ENCODE assay signal across 8 mouse cellular contexts in the genomic region with DNA sequence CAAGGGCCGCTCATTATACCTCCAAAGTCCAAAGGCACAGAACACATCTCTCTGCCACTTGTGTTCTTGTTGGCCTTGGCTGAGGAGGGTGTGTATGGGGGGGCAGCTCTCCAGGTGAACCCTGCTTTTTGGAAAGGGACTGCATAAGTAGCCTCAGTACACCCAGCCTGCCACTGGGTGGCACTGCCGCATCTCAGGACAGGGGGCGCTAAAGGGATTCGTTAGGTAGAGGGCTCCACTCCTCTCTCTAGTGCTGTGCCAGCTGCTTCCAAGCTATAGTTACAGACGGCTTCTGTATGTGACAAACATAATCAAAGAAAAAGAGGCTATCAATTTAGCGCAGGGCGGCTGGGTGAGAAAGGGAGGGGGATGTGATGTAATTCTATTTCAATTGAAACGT. TPM values are rescaled to one million over a fixed set of nuclear protein-coding genes. Genes with fewer than 3 reads are reported as not detected.
DNase-seq lines count a peak whose midpoint lies in the region; ATAC-seq and TF ChIP-seq lines count a peak whose summit lies in the region.

No protein-coding gene starts in this region.

- peak; percentile 81; the same call in 1 of the 2 replicates for ATAC-seq in kidney, embryonic 14.5 days (ENCODE audit: low FRiP score, low TSS enrichment)
- ATAC-seq in limb, embryonic 14.5 days (ENCODE audit: low FRiP score, low read depth) = peak; percentile 83

- no peak overlapping the region for H3K9ac ChIP-seq in kidney, embryonic 14.5 days (ENCODE audit: low read depth, low read length)
- H3K9ac ChIP-seq in limb, embryonic 14.5 days (ENCODE audit: low read depth, low read length, severe bottlenecking) = no peak overlapping the region

- no peaks in the 10 kb centered on the region; the same call in 1 of the 2 replicates for H3K4me1 ChIP-seq in bone marrow, adult 2 months (ENCODE audit: control insufficient read depth, insufficient read depth, low read length)
- no peaks in the 10 kb centered on the region for H3K4me1 ChIP-seq in embryonic fibroblast, embryonic 13.5 days (ENCODE audit: control insufficient read depth, insufficient read depth, low read length)
- peaks cover 21% of the 10 kb centered on the region for H3K4me1 ChIP-seq in heart, embryonic 10.5 days
- no peaks in the 10 kb centered on the region; the same call in 1 of the 2 replicates for H3K4me1 ChIP-seq in kidney, embryonic 14.5 days (ENCODE audit: control insufficient read depth, insufficient read depth, low read length)
- H3K4me1 ChIP-seq in limb, embryonic 14.5 days (ENCODE audit: control insufficient read depth, insufficient read depth, low read length) = no peaks in the 10 kb centered on the region

- H3K4me3 ChIP-seq in bone marrow, adult 2 months (replicated peaks; ENCODE audit: control insufficient read depth, low read depth, low read length) = no peak overlapping the region
- H3K4me3 ChIP-seq in embryonic fibroblast, embryonic 13.5 days (ENCODE audit: insufficient read depth, low read length) = no peak overlapping the region
- no peak overlapping the region for H3K4me3 ChIP-seq in heart, embryonic 10.5 days
- no peak overlapping the region for H3K4me3 ChIP-seq in kidney, embryonic 14.5 days (ENCODE audit: low read length)
- no peak overlapping the region for H3K4me3 ChIP-seq in limb, embryonic 14.5 days (replicated peaks; ENCODE audit: low read length)

- no peaks in the 10 kb centered on the region for H3K9me3 ChIP-seq in heart, embryonic 10.5 days
- H3K9me3 ChIP-seq in kidney, embryonic 14.5 days (ENCODE audit: control insufficient read depth, low read length) = no peaks in the 10 kb centered on the region
- H3K9me3 ChIP-seq in limb, embryonic 14.5 days (ENCODE audit: control insufficient read depth, low read length) = no peaks in the 10 kb centered on the region

- H3K36me3 ChIP-seq in heart, embryonic 10.5 days = no peaks in the 10 kb centered on the region
- no peaks in the 10 kb centered on the region for H3K36me3 ChIP-seq in kidney, embryonic 14.5 days (ENCODE audit: control insufficient read depth, insufficient read depth, low read length)
- no peaks in the 10 kb centered on the region for H3K36me3 ChIP-seq in limb, embryonic 14.5 days (ENCODE audit: control insufficient read depth, insufficient read depth, low read length)

- H3K27me3 ChIP-seq in heart, embryonic 10.5 days (ENCODE audit: insufficient read depth, poor library complexity, severe bottlenecking) = peaks cover 21% of the 10 kb centered on the region
- peaks cover 31% of the 10 kb centered on the region for H3K27me3 ChIP-seq in kidney, embryonic 14.5 days (ENCODE audit: control insufficient read depth, insufficient read depth, low read length)
- H3K27me3 ChIP-seq in limb, embryonic 14.5 days (ENCODE audit: control insufficient read depth, insufficient read depth, low read length) = peaks cover 14% of the 10 kb centered on the region

- H3K27ac ChIP-seq in bone marrow, adult 2 months (ENCODE audit: control insufficient read depth, insufficient read depth, low read depth, low read length, poor library complexity) = no peak overlapping the region
- H3K27ac ChIP-seq in embryonic fibroblast, embryonic 13.5 days (ENCODE audit: insufficient read depth, low read length) = no peak overlapping the region
- H3K27ac ChIP-seq in heart, embryonic 10.5 days = no peak overlapping the region
- H3K27ac ChIP-seq in kidney, embryonic 14.5 days (ENCODE audit: low read depth, low read length) = no peak overlapping the region
- no peak overlapping the region for H3K27ac ChIP-seq in limb, embryonic 14.5 days (replicated peaks; ENCODE audit: low read depth, low read length)

- peak; percentile 81 to 83 for DNase-seq in B cell, adult 2 months
- DNase-seq in heart, embryonic 10.5 days (ENCODE audit: low spot score) = peak; percentile 93
- peak; percentile 90 for DNase-seq in limb, embryonic 14.5 days (ENCODE audit: low spot score)
- DNase-seq in monocyte, adult 2 months (ENCODE audit: low read depth in 1 of 2, low spot score in 2 of 2) = peak; percentile 11 to 26
- DNase-seq in spleen, postnatal 14 days (ENCODE audit: low spot score in 2 of 2) = peak; percentile 72 to 77

- no peak for TF ChIP-seq POLR2A in bone marrow, adult 2 months (IDR thresholded peaks at IDR 0.05; ENCODE audit: borderline replicate concordance, control insufficient read depth, low read depth, low read length)
- no peak for TF ChIP-seq POLR2A in embryonic fibroblast, embryonic 13.5 days (IDR thresholded peaks at IDR 0.05; ENCODE audit: low read depth, low read length)
- no peak for TF ChIP-seq POLR2A in limb, embryonic 14.5 days (IDR thresholded peaks at IDR 0.05; ENCODE audit: borderline replicate concordance, extremely low read depth, insufficient read depth, insufficient read length)

- no peak overlapping the region for H3K4me2 ChIP-seq in kidney, embryonic 14.5 days (replicated peaks; ENCODE audit: low read depth, low read length)
- H3K4me2 ChIP-seq in limb, embryonic 14.5 days (replicated peaks; ENCODE audit: low read depth, low read length, severe bottlenecking) = no peak overlapping the region

- TF ChIP-seq CTCF in bone marrow, adult 2 months (IDR thresholded peaks at IDR 0.05; ENCODE audit: control insufficient read depth, insufficient read depth, low read length) = peak; percentile 98
- TF ChIP-seq CTCF in embryonic fibroblast, embryonic 13.5 days (IDR thresholded peaks at IDR 0.05; ENCODE audit: borderline replicate concordance, insufficient read depth, low read length) = peak; percentile 99

- WGBS in bone marrow, adult 2 months = 3% methylated on average over 8 of the region's 8 CpGs
- WGBS in heart, embryonic 10.5 days = 2% methylated on average over 8 of the region's 8 CpGs
- WGBS in kidney, embryonic 14.5 days = 2% methylated on average over 8 of the region's 8 CpGs
- 3% methylated on average over 8 of the region's 8 CpGs for WGBS in limb, embryonic 14.5 days

RNA-seq across cellular contexts. Expression of a gene that starts 16.9 kb away (rescaled TPM):
- not detected in 2 replicates for polyA plus RNA-seq in bone marrow, adult 2 months (2011; ENCODE audit: insufficient read depth, insufficient read length, low replicate concordance, missing spikeins)
- polyA plus RNA-seq in embryonic fibroblast, embryonic 13.5 days (2011; ENCODE audit: insufficient read length, low read depth, missing spikeins) = not detected in 2 replicates
- 4.1 and 5.9 TPM in 2 replicates for polyA plus RNA-seq in heart, embryonic 10.5 days (2016; fragmentation: Nextera tagmentation; extraction: Ambion mirVana)
- polyA plus RNA-seq in kidney, embryonic 14.5 days (2014; fragmentation: Nextera tagmentation; extraction: Ambion mirVana) = 0.09 and 0.20 TPM in 2 replicates
- polyA plus RNA-seq in limb, embryonic 14.5 days (2012; rRNA removed) = 0.09 and 0.38 TPM in 2 replicates
- polyA plus RNA-seq in limb, embryonic 14.5 days (2014; fragmentation: Nextera tagmentation; extraction: Ambion mirVana) = 0.25 and 0.50 TPM in 2 replicates

RNA-seq across cellular contexts. Expression of a gene that starts 28.3 kb away (rescaled TPM):
- polyA plus RNA-seq in bone marrow, adult 2 months (2011; ENCODE audit: insufficient read depth, insufficient read length, low replicate concordance, missing spikeins) = 0.40 and 1.1 TPM in 2 replicates
- polyA plus RNA-seq in embryonic fibroblast, embryonic 13.5 days (2011; ENCODE audit: insufficient read length, low read depth, missing spikeins) = 2.7 and 9.2 TPM in 2 replicates
- 136 and 219 TPM in 2 replicates for polyA plus RNA-seq in heart, embryonic 10.5 days (2016; fragmentation: Nextera tagmentation; extraction: Ambion mirVana)
- 0.24 and 0.31 TPM in 2 replicates for polyA plus RNA-seq in kidney, embryonic 14.5 days (2014; fragmentation: Nextera tagmentation; extraction: Ambion mirVana)
- polyA plus RNA-seq in limb, embryonic 14.5 days (2012; rRNA removed) = 37.7 and 44.1 TPM in 2 replicates
- polyA plus RNA-seq in limb, embryonic 14.5 days (2014; fragmentation: Nextera tagmentation; extraction: Ambion mirVana) = 20.0 and 26.6 TPM in 2 replicates

RNA-seq across cellular contexts. Expression of a gene that starts 56.9 kb away (rescaled TPM):
- 108 and 131 TPM in 2 replicates for polyA plus RNA-seq in bone marrow, adult 2 months (2011; ENCODE audit: insufficient read depth, insufficient read length, low replicate concordance, missing spikeins)
- 66.2 and 74.1 TPM in 2 replicates for polyA plus RNA-seq in embryonic fibroblast, embryonic 13.5 days (2011; ENCODE audit: insufficient read length, low read depth, missing spikeins)
- polyA plus RNA-seq in heart, embryonic 10.5 days (2016; fragmentation: Nextera tagmentation; extraction: Ambion mirVana) = 17.5 and 27.1 TPM in 2 replicates
- 31.5 and 34.1 TPM in 2 replicates for polyA plus RNA-seq in kidney, embryonic 14.5 days (2014; fragmentation: Nextera tagmentation; extraction: Ambion mirVana)
- 16.5 and 23.5 TPM in 2 replicates for polyA plus RNA-seq in limb, embryonic 14.5 days (2012; rRNA removed)
- 28.4 and 28.8 TPM in 2 replicates for polyA plus RNA-seq in limb, embryonic 14.5 days (2014; fragmentation: Nextera tagmentation; extraction: Ambion mirVana)

Comparison
In these comparisons a context has a peak if more than half of its experiments do, and no peak if none do; other contexts are left out.
1. DNase-seq: peak in every context shown above with its lines; median percentile 93 in heart, embryonic 10.5 days; 90 in limb, embryonic 14.5 days; 82 in B cell, adult 2 months; 74 in spleen, postnatal 14 days; 18 in monocyte, adult 2 months.